Mouse (Mus musculus) lung, postnatal 0 days (tissue): ENCODE measurements around the gene Map2k7. TPM values are rescaled to one million over a fixed set of nuclear protein-coding genes. Genes with fewer than 3 reads are reported as not detected.

ENCODE experiments used
- ATAC-seq: fragments of 200-750 bp; cut with Nextera tagmentation; 2 replicates; pipeline ENCODE4 v1.8.0; 2017; ENCODE audit warnings: moderate library complexity
- DNase-seq: peaks from one replicate; pipeline ENCODE4 v3.0.0-alpha.2; 2016; ENCODE audit warnings: low spot score
- H3K27ac ChIP-seq: fragments of 300-500 bp; sonication (generic); 2 replicates; pipeline ENCODE4 v1.5.1; 2014; ENCODE audit warnings: antibody characterized with exemption, mild to moderate bottlenecking, low read length, mixed read lengths
- H3K27me3 ChIP-seq: fragments of 300-500 bp; sonication (generic); replicated peaks from 2 replicates; pipeline ENCODE4 v1.6.1; 2014; ENCODE audit warnings: low read length, mixed read lengths; ENCODE audit not compliant: insufficient read depth
- H3K36me3 ChIP-seq: fragments of 300-500 bp; sonication (generic); 2 replicates; pipeline ENCODE4 v1.6.1; 2014; ENCODE audit warnings: low read length, mixed read lengths; ENCODE audit not compliant: insufficient read depth
- H3K4me1 ChIP-seq: fragments of 300-500 bp; sonication (generic); 2 replicates; pipeline ENCODE4 v1.6.1; 2014; ENCODE audit warnings: antibody characterized with exemption, low read depth, low read length, mixed read lengths; ENCODE audit not compliant: insufficient read depth
- H3K4me2 ChIP-seq: fragments of 300-500 bp; sonication (generic); replicated peaks from 2 replicates; pipeline ENCODE4 v1.6.1; 2014; ENCODE audit warnings: low read depth, mild to moderate bottlenecking, low read length, moderate library complexity, mixed read lengths
- H3K4me3 ChIP-seq: fragments of 300-500 bp; sonication (generic); 2 replicates; pipeline ENCODE4 v1.5.1; 2014; ENCODE audit warnings: low read depth, low read length
- H3K9ac ChIP-seq: fragments of 300-500 bp; sonication (generic); replicated peaks from 2 replicates; pipeline ENCODE4 v1.6.1; 2014; ENCODE audit warnings: low read depth, mild to moderate bottlenecking
- H3K9me3 ChIP-seq: fragments of 300-500 bp; sonication (generic); 2 replicates; pipeline ENCODE4 v1.6.1; 2016; ENCODE audit warnings: low read length, mixed read lengths
- CTCF ChIP-seq: IDR thresholded peaks from 2 replicates; pipeline ENCODE4 v1.5.1; 2016; ENCODE audit warnings: antibody characterized with exemption, mild to moderate bottlenecking
- EP300 ChIP-seq: IDR thresholded peaks from 2 replicates; pipeline ENCODE4 v1.6.1; 2016; ENCODE audit warnings: antibody characterized with exemption, mild to moderate bottlenecking, control low read depth
- WGBS: fragments of 180-500 bp; shearing (Covaris S2); extraction: QIAGEN DNeasy Blood & Tissue Kit; methylation state at CpG from one replicate; pipeline ENCODE4 v1.1.7; 2014; 5-methylcytosine and 5-hydroxymethylcytosine counted together
- polyA plus RNA-seq: library from polyadenylated mRNA; unstranded; fragments of >200 nt; fragmentation: Nextera tagmentation; extraction: Ambion mirVana; gene quantifications from 2 replicates; pipeline ENCODE4 v1.2.1, GENCODE M21; 2015

Map2k7 gene
- polyA plus RNA-seq: 22.9 and 23.6 TPM in 2 replicates

DNA sequence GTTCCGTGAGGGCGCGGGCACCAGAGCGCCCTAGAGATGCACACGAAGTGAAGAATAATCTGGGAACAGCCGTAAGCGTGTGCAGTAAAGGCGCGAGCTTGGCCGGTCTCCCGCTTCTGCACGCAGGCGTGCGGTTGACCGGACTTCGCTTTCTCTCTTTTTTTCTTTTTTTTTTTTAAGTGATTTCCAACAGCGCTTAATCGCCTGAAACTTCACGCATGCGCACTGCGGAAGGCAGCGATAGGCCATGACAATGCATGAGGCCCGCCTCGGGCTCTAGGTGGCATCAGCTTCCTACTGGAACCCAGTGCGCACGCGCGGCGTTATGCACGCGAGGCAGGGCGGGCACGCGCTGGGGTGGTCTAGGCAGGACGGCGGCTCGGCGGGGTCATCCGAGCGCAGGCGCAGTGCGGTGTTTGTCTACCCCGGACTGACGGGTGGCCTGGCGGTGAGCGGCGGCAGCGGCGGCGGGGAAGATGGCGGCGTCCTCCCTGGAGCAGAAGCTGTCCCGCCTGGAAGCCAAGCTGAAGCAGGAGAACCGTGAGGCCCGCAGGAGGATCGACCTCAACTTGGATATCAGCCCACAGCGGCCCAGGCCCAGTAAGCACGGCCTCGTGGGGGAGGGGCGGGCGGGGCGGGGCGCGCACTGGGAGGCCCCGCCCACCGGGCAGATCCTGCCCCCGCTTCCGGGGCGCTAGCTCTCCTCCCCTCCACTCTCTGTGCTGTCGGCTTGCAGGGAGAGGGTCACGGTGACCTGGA, at the start of gene Map2k7, which contains the start of gene Gm49320:
Gene Map2k7, plus strand, starts transcription at position 307 of the 759 bp plus-strand sequence.
Gene Gm49320, plus strand, starts transcription at position 432 of the 759 bp plus-strand sequence.
- H3K36me3 ChIP-seq: peaks cover 7% of the 10 kb centered on the region; the same call in 1 of the 2 replicates
- peak; percentile 96 for ATAC-seq
- TF ChIP-seq CTCF (peak; percentile 75), EP300 (no peak)
- H3K9me3 ChIP-seq: no peaks in the 10 kb centered on the region
- whole genome bisulfite sequencing: 1% methylated on average over 56 of the region's 71 CpGs
- H3K4me3 ChIP-seq: peak within 1 kb of the TSS; percentile 77
- DNase-seq: peak; percentile 100
- peak within 1 kb of the TSS; percentile 85 for H3K4me2 ChIP-seq
- peak within 1 kb of the TSS; percentile 95 for H3K27ac ChIP-seq
- no peaks in the 10 kb centered on the region for H3K27me3 ChIP-seq
- H3K4me1 ChIP-seq: peaks cover 9% of the 10 kb centered on the region; the same call in 1 of the 2 replicates
- peak within 1 kb of the TSS; percentile 78 for H3K9ac ChIP-seq

DNA sequence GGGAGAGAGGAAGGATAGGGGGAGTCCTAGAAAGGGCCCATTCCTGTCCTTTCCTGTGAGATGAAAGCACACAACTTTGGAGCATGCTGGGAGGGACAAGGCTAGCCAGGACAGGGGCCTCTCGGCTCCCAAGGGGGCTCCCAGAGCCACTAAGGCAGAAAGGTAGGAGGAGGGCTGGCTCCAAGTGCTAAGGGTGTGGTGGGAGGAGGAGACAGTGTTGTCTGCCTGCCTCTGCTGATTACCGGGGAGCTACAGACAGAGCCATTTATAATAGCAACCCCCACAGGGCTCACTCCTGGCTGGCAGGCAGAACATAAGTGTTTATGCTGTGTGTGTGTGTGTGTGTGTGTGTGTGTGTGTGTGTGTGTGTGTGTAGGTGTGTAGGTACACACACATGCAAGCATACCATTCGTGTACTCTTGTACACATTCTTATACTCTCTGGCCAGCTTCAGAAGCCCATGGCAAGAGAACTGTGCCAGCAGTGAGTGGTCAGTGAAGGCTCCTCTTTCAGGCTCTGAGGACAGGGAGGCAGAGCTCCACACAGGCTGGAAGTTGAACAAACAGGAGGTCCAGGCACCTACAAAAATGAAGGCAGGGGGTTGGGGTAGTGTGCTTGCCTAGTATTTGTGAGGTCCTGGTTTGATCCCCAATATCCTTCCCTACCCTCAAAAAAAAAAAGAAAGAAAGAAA, 49.4 kb upstream of the Map2k7 start:
- H3K9me3 ChIP-seq: no peaks in the 10 kb centered on the region
- no peak for ATAC-seq
- H3K27ac ChIP-seq: no peak overlapping the region
- TF ChIP-seq CTCF (no peak), EP300 (no peak)
- no peak for DNase-seq
- no peak overlapping the region for H3K4me3 ChIP-seq
- H3K36me3 ChIP-seq: peaks cover 18% of the 10 kb centered on the region; the same call in 1 of the 2 replicates
- H3K4me2 ChIP-seq: no peak overlapping the region
- no peaks in the 10 kb centered on the region for H3K4me1 ChIP-seq
- no peaks in the 10 kb centered on the region for H3K27me3 ChIP-seq
- WGBS: 25% methylated on average over 3 of the region's 3 CpGs
- no peak overlapping the region for H3K9ac ChIP-seq

DNA sequence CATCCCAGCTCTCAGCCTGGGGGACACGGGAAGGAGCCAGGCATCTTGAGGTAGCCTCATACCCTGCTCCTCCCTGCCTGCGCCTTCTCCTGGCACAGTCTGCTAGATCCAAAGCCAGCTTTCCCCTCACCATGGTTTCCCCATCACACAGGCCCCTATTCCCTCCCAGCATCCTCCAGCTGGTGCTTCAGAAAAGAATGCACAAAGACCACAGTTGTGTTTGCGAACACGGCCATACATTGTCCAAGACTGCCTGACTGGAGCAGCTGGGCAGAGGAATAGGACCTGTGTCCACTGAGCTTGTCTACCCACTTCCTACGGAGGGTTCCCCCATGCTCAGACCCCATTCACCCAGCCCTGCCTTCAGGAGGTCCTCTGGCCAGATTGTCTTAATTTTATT, 46.2 kb upstream of the Map2k7 start:
- no peak for TF ChIP-seq CTCF
- no peak for TF ChIP-seq EP300
- no peak for DNase-seq
- Histone ChIP-seq H3K4me1 (no peaks in the 10 kb centered on the region), H3K9me3 (no peaks in the 10 kb centered on the region), H3K36me3 (peaks cover 3% of the 10 kb centered on the region; the same call in 1 of the 2 replicates), H3K4me2 (no peak overlapping the region), H3K27ac (no peak overlapping the region), H3K4me3 (no peak overlapping the region), H3K9ac (no peak overlapping the region), H3K27me3 (no peaks in the 10 kb centered on the region)
- 55% methylated on average over 5 of the region's 5 CpGs for WGBS
- ATAC-seq: no peak

- H3K4me3 ChIP-seq: no peak overlapping the region
- no peak overlapping the region for H3K27ac ChIP-seq
- no peaks in the 10 kb centered on the region for H3K27me3 ChIP-seq
- TF ChIP-seq CTCF (peak; percentile 92), EP300 (no peak)
- DNase-seq: peak; percentile 89
- ATAC-seq: peak; percentile 90
- H3K9me3 ChIP-seq: no peaks in the 10 kb centered on the region
- H3K4me1 ChIP-seq: no peaks in the 10 kb centered on the region
- WGBS: 10% methylated on average over 18 of the region's 18 CpGs
- H3K9ac ChIP-seq: no peak overlapping the region
- H3K36me3 ChIP-seq: no peaks in the 10 kb centered on the region
- H3K4me2 ChIP-seq: no peak overlapping the region
Measured at GRCm38 (mm10) chr8:4192807-4193587, 45.5 kb upstream of the Map2k7 start.

DNA sequence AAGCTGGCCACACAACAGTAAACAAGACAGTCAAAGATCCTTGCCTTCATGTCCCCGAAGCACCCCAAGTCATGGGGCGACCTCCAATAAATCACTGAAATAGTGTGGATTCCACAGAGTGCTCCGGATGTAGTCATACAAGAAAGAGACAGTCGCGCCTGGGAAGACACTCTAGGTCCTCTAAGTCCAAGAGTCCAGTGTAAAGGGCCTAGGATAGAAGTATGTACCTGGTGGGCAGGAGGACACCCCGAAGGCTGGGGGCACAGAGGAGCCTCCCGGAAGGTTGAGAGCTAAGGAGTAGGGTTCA, 45.0 kb upstream of the Map2k7 start:
- H3K4me1 ChIP-seq: no peaks in the 10 kb centered on the region
- no peak overlapping the region for H3K4me3 ChIP-seq
- H3K9ac ChIP-seq: no peak overlapping the region
- 47% methylated on average over 7 of the region's 7 CpGs for WGBS
- H3K9me3 ChIP-seq: no peaks in the 10 kb centered on the region
- no peaks in the 10 kb centered on the region for H3K27me3 ChIP-seq
- no peak overlapping the region for H3K4me2 ChIP-seq
- no peaks in the 10 kb centered on the region for H3K36me3 ChIP-seq
- no peak for TF ChIP-seq CTCF
- no peak for TF ChIP-seq EP300
- DNase-seq (no peak), ATAC-seq (peak; percentile 39)
- no peak overlapping the region for H3K27ac ChIP-seq

DNA sequence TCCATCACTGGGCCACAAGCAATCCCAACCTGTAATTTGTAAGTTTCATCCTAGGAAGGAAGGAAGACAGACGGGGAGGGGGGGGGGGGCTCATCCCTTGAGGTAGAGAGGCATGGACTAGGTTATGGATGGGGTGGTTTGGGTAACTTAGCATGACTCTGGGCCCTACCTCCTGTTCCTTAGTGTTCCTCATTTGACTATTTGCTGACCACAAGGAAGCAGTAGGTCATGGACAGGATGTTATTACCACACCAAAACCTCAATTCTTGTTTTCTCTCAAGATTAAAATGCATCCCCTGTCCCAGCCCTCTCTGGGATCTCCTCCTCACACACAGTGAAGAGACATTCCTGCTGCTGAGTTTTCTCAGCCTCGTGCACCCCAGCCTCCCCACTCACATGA, 37.2 kb upstream of the Map2k7 start:
- no peak for TF ChIP-seq CTCF
- TF ChIP-seq EP300: no peak
- Histone ChIP-seq H3K4me1 (no peaks in the 10 kb centered on the region), H3K9ac (no peak overlapping the region), H3K4me2 (no peak overlapping the region), H3K27ac (no peak overlapping the region), H3K4me3 (no peak overlapping the region), H3K36me3 (no peaks in the 10 kb centered on the region), H3K9me3 (no peaks in the 10 kb centered on the region), H3K27me3 (no peaks in the 10 kb centered on the region)
- 42% methylated on average over 1 of the region's 2 CpGs for WGBS
- no peak for ATAC-seq
- no peak for DNase-seq
